Mouse (Mus musculus): ENCODE results near the gene Slc12a7. TPM values are rescaled to one million over a fixed set of nuclear protein-coding genes. Genes with fewer than 3 reads are reported as not detected.

Slc12a7 gene
- total and polyA plus RNA-seq, 3 experiments, result 3.1 to 6.9 TPM; not detected in 1

DNA sequence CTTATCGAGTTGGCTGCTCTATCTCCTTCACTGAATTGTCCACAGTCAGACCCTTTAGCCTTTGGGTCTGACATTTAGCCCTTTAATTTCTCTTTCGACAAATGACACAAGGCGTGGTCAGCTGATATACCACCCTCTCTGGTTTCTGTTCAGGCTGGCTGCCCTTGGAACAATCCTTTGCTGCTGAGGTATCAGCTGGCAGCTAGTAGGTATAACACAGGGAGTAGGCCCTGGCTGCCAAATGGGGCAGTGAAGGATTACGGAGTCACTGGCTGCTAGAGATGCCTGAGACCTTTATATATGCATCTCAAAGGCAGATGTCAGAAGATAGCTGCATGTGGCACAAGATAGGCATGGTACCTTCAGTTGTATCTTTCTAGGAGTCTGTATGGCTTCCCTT, 42.9 kb downstream of the Slc12a7 start:
- Histone ChIP-seq H3K9me3 (replicated peaks; ENCODE audit: insufficient read depth, low read length) (no peaks in the 10 kb centered on the region), H3K27me3 (ENCODE audit: control insufficient read depth in 1 of 2, insufficient read depth in 2 of 2, low read length in 2 of 2) (no peaks in the 10 kb centered on the region), H3K27ac (ENCODE audit: control insufficient read depth, low read depth, low read length) (no peak overlapping the region), H3K4me1 (ENCODE audit: control insufficient read depth in 1 of 2, insufficient read depth in 2 of 2, low read length in 2 of 2) (peaks cover 0 to 2% of the 10 kb centered on the region in 2 experiments; a peak in 1 of 4 replicates), H3K9ac (ENCODE audit: control insufficient read depth, low read depth, low read length, poor library complexity, severe bottlenecking) (no peak overlapping the region), H3K4me3 (ENCODE audit: control insufficient read depth in 1 of 2, insufficient read depth in 1 of 2, low read depth in 2 of 2, low read length in 2 of 2) (no peak overlapping the region), H3K79me2 (ENCODE audit: control insufficient read depth, insufficient read depth, low read length, poor library complexity) (no peaks in the 10 kb centered on the region), H3K36me3 (ENCODE audit: control insufficient read depth in 1 of 2, insufficient read depth in 2 of 2, low read length in 2 of 2) (0 out of 4 replicates have a peak, but pooled peaks cover 0 to 2% of the 10 kb centered on the region in 2 experiments)
- DNase-seq (ENCODE audit: low read depth, low spot score), result no peak
- TF ChIP-seq MXI1 (IDR thresholded peaks at IDR 0.05; ENCODE audit: low read depth, low read length), result no peak
- no peak for TF ChIP-seq SMC3 (IDR thresholded peaks at IDR 0.05; ENCODE audit: low read depth, low read length)
- no peak for TF ChIP-seq GATA1 (IDR thresholded peaks at IDR 0.05; ENCODE audit: low read depth, low read length)
- TF ChIP-seq MYB (IDR thresholded peaks at IDR 0.05; ENCODE audit: low read depth, low read length), result no peak
- no peak for TF ChIP-seq SIN3A (IDR thresholded peaks at IDR 0.05; ENCODE audit: low read length)

DNA sequence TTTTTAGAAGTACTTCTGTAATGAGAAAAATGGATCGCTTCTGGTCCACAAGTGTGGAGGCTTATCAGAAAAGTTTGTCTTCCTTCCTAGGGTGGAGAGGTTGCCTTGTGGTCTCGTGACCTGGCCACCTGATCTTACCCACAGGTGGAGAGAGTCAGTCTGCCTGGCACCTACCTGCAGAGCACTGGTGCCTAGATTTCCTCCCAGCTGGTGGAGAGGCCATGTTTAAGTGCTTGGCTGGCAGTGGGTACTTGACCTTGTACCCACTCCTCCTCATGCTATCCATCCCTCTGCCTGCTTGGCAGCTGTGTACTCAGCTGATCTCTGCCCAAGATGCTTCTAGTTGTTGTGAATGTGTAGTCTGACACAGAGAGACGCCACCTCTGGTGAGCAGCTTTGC, 44.7 kb downstream of the Slc12a7 start:
- DNase-seq (ENCODE audit: low read depth, low spot score), result no peak
- Histone ChIP-seq H3K9ac (ENCODE audit: control insufficient read depth, low read depth, low read length, poor library complexity, severe bottlenecking) (no peak overlapping the region), H3K79me2 (ENCODE audit: control insufficient read depth, insufficient read depth, low read length, poor library complexity) (no peaks in the 10 kb centered on the region), H3K27me3 (ENCODE audit: control insufficient read depth in 1 of 2, insufficient read depth in 2 of 2, low read length in 2 of 2) (no peaks in the 10 kb centered on the region), H3K9me3 (replicated peaks; ENCODE audit: insufficient read depth, low read length) (no peaks in the 10 kb centered on the region), H3K27ac (ENCODE audit: control insufficient read depth, low read depth, low read length) (no peak overlapping the region), H3K36me3 (ENCODE audit: control insufficient read depth in 1 of 2, insufficient read depth in 2 of 2, low read length in 2 of 2) (0 out of 4 replicates have a peak, but pooled peaks cover 0 to 2% of the 10 kb centered on the region in 2 experiments), H3K4me1 (ENCODE audit: control insufficient read depth in 1 of 2, insufficient read depth in 2 of 2, low read length in 2 of 2) (peaks cover 0 to 2% of the 10 kb centered on the region in 2 experiments; a peak in 1 of 4 replicates), H3K4me3 (ENCODE audit: control insufficient read depth in 1 of 2, insufficient read depth in 1 of 2, low read depth in 2 of 2, low read length in 2 of 2) (no peak overlapping the region)
- no peak for TF ChIP-seq ZMIZ1 (IDR thresholded peaks at IDR 0.05; ENCODE audit: low read depth, low read length)
- no peak for TF ChIP-seq GABPA (IDR thresholded peaks at IDR 0.05; ENCODE audit: low read depth, low read length)
- TF ChIP-seq UBTF (IDR thresholded peaks at IDR 0.05; ENCODE audit: borderline replicate concordance, insufficient read depth, low read depth, low read length), result no peak
- no peak for TF ChIP-seq CHD2 (IDR thresholded peaks at IDR 0.05; ENCODE audit: low read length)
- no peak for TF ChIP-seq CHD1 (IDR thresholded peaks at IDR 0.05; ENCODE audit: low read depth, low read length)
- no peak for TF ChIP-seq SMC3 (IDR thresholded peaks at IDR 0.05; ENCODE audit: low read depth, low read length)
- no peak for TF ChIP-seq TCF12 (IDR thresholded peaks at IDR 0.05; ENCODE audit: low read depth, low read length)
- TF ChIP-seq SIN3A (IDR thresholded peaks at IDR 0.05; ENCODE audit: low read length), result no peak
- no peak for TF ChIP-seq RCOR1 (IDR thresholded peaks at IDR 0.05; ENCODE audit: low read depth, low read length)
- TF ChIP-seq NRF1 (IDR thresholded peaks at IDR 0.05; ENCODE audit: insufficient read depth, low read depth, low read length, poor library complexity, severe bottlenecking), result no peak
- no peak for TF ChIP-seq ZKSCAN1 (IDR thresholded peaks at IDR 0.05; ENCODE audit: low read depth, low read length)
- no peak for TF ChIP-seq GATA1 (IDR thresholded peaks at IDR 0.05; ENCODE audit: low read depth, low read length)
- TF ChIP-seq MYC (IDR thresholded peaks at IDR 0.05; ENCODE audit: low read depth, low read length), result no peak
- no peak for TF ChIP-seq HCFC1 (IDR thresholded peaks at IDR 0.05; ENCODE audit: low read depth, low read length)
- TF ChIP-seq ZC3H11A (IDR thresholded peaks at IDR 0.05; ENCODE audit: low read depth, low read length), result no peak
- no peak for TF ChIP-seq MYB (IDR thresholded peaks at IDR 0.05; ENCODE audit: low read depth, low read length)
- no peak for TF ChIP-seq MEF2A (IDR thresholded peaks at IDR 0.05; ENCODE audit: extremely low read depth, insufficient replicate concordance, low read depth, low read length, poor library complexity, severe bottlenecking)

All from MEL (cell line).